Mouse (Mus musculus) CH12.LX (cell line): ENCODE data around the gene Cldn10. TPM values are rescaled to one million over a fixed set of nuclear protein-coding genes. Genes with fewer than 3 reads are reported as not detected.

ENCODE experiments used
- DNase-seq: peaks from one replicate; pipeline ENCODE4 v3.0.0-alpha.2; 2013; ENCODE audit errors: extremely low read depth
- H3K27ac ChIP-seq: 2 replicates; pipeline ENCODE4 v1.5.1; 2012; ENCODE audit warnings: low read depth, mild to moderate bottlenecking, control low read depth, moderate library complexity; ENCODE audit not compliant: insufficient read depth
- H3K27me3 ChIP-seq: replicated peaks from 2 replicates; pipeline ENCODE3; 2012; ENCODE audit warnings: inconsistent platforms
- H3K36me3 ChIP-seq, 2 experiments: replicated peaks in 1 of 2; 2 replicates each; pipeline versions ENCODE3 to v1.6.1; 2012; ENCODE audit warnings: inconsistent platforms in 1 of 2, low read length in 1 of 2, mild to moderate bottlenecking in 1 of 2, mixed read lengths in 1 of 2, moderate library complexity in 1 of 2; ENCODE audit not compliant: control insufficient read depth in 1 of 2, insufficient read depth in 1 of 2
- H3K4me1 ChIP-seq, 2 experiments: 2 replicates each; pipeline ENCODE4 v1.6.1; 2012; ENCODE audit warnings: inconsistent platforms in 1 of 2, moderate library complexity in 1 of 2; ENCODE audit not compliant: insufficient read depth in 2 of 2, control insufficient read depth in 1 of 2
- H3K4me2 ChIP-seq: 2 replicates; pipeline ENCODE4 v1.6.1; 2012; ENCODE audit warnings: low read depth, mild to moderate bottlenecking, control low read depth; ENCODE audit not compliant: poor library complexity, insufficient read depth, severe bottlenecking
- H3K4me3 ChIP-seq, 3 experiments: fragments of 150-350 bp in 1 of 3; sonication (generic) in 1 of 3; replicated peaks in 1 of 3; 2 replicates each; pipeline versions ENCODE3 to v1.5.1; 2011 to 2012; ENCODE audit warnings: low read depth in 2 of 3, low read length in 2 of 3, mild to moderate bottlenecking in 2 of 3, moderate library complexity in 2 of 3, control low read depth in 1 of 3, improper control_type of control experiment in 1 of 3, inconsistent platforms in 1 of 3, mixed read lengths in 1 of 3; ENCODE audit not compliant: poor library complexity in 1 of 3
- H3K79me2 ChIP-seq: replicated peaks from 2 replicates; pipeline ENCODE4 v1.6.1; 2012; ENCODE audit warnings: mild to moderate bottlenecking, moderate library complexity; ENCODE audit not compliant: control insufficient read depth, poor library complexity, insufficient read depth, severe bottlenecking; ENCODE audit errors: extremely low read depth
- H3K9ac ChIP-seq: 2 replicates; pipeline ENCODE4 v1.6.1; 2012; ENCODE audit warnings: low read depth, mild to moderate bottlenecking, control low read depth, moderate library complexity; ENCODE audit not compliant: insufficient read depth
- H3K9me3 ChIP-seq: replicated peaks from 2 replicates; pipeline ENCODE3; 2012; ENCODE audit warnings: low read length, inconsistent platforms, mixed read lengths
- CHD1 ChIP-seq: IDR thresholded peaks from 2 replicates; pipeline ENCODE4 v1.6.1; 2012; ENCODE audit warnings: low read depth, low read length, improper control_type of control experiment, inconsistent platforms
- E2F4 ChIP-seq: IDR thresholded peaks from 2 replicates; pipeline ENCODE4 v1.6.1; 2011; ENCODE audit warnings: low read depth, low read length, improper control_type of control experiment; ENCODE audit not compliant: insufficient replicate concordance
- ELF1 ChIP-seq: IDR thresholded peaks from 2 replicates; pipeline ENCODE4 v1.6.1; 2014; ENCODE audit warnings: low read depth, mild to moderate bottlenecking, inconsistent platforms, low read length, improper control_type of control experiment
- EP300 ChIP-seq: IDR thresholded peaks from 2 replicates; pipeline ENCODE4 v1.6.1; 2011; ENCODE audit warnings: low read length, improper control_type of control experiment
- ETS1 ChIP-seq: conservative IDR thresholded peaks from 2 replicates; pipeline ENCODE4 v1.6.1; 2012; ENCODE audit warnings: low read depth, mild to moderate bottlenecking, inconsistent platforms, low read length, improper control_type of control experiment, moderate library complexity
- GABPA ChIP-seq: IDR thresholded peaks from 2 replicates; pipeline ENCODE4 v1.6.1; 2012; ENCODE audit warnings: low read depth, low read length, improper control_type of control experiment, inconsistent platforms; ENCODE audit not compliant: insufficient replicate concordance
- JUN ChIP-seq: IDR thresholded peaks from 2 replicates; pipeline ENCODE4 v1.6.1; 2011; ENCODE audit warnings: low read depth, mild to moderate bottlenecking, low read length, improper control_type of control experiment, moderate library complexity; ENCODE audit not compliant: insufficient read depth
- JUND ChIP-seq: conservative IDR thresholded peaks from 2 replicates; pipeline ENCODE4 v1.6.1; 2011; ENCODE audit warnings: low read depth, low read length, improper control_type of control experiment
- KAT2A ChIP-seq: IDR thresholded peaks from 2 replicates; pipeline ENCODE4 v1.6.1; 2012; ENCODE audit warnings: low read length, improper control_type of control experiment, inconsistent platforms; ENCODE audit not compliant: insufficient replicate concordance
- MAX ChIP-seq: IDR thresholded peaks from 2 replicates; pipeline ENCODE4 v1.6.1; 2011; ENCODE audit warnings: low read length, improper control_type of control experiment
- MAZ ChIP-seq: IDR thresholded peaks from 2 replicates; pipeline ENCODE4 v1.6.1; 2012; ENCODE audit warnings: low read depth, mild to moderate bottlenecking, inconsistent platforms, low read length, improper control_type of control experiment, moderate library complexity
- MYC ChIP-seq: IDR thresholded peaks from 2 replicates; pipeline ENCODE4 v1.6.1; 2011; ENCODE audit warnings: low read depth, mild to moderate bottlenecking, improper control_type of control experiment, low read length
- RAD21 ChIP-seq: IDR thresholded peaks from 2 replicates; pipeline ENCODE4 v1.6.1; 2011; ENCODE audit warnings: low read depth, mild to moderate bottlenecking, low read length, improper control_type of control experiment, moderate library complexity
- RCOR1 ChIP-seq: conservative IDR thresholded peaks from 2 replicates; pipeline ENCODE4 v1.6.1; 2012; ENCODE audit warnings: low read depth, mild to moderate bottlenecking, inconsistent platforms, low read length, improper control_type of control experiment
- SMC3 ChIP-seq: IDR thresholded peaks from 2 replicates; pipeline ENCODE4 v1.6.1; 2011; ENCODE audit warnings: low read depth, low read length, improper control_type of control experiment
- TBP ChIP-seq: conservative IDR thresholded peaks from 2 replicates; pipeline ENCODE4 v1.6.1; 2011; ENCODE audit warnings: low read depth, low read length, improper control_type of control experiment
- UBTF ChIP-seq: IDR thresholded peaks from 2 replicates; pipeline ENCODE4 v1.6.1; 2012; ENCODE audit warnings: low read depth, mild to moderate bottlenecking, inconsistent platforms, low read length, improper control_type of control experiment, moderate library complexity
- USF1 ChIP-seq: IDR thresholded peaks from 2 replicates; pipeline ENCODE4 v1.6.1; 2014; ENCODE audit warnings: low read depth, mild to moderate bottlenecking, inconsistent platforms, low read length, improper control_type of control experiment
- USF2 ChIP-seq: conservative IDR thresholded peaks from 2 replicates; pipeline ENCODE4 v1.6.1; 2011; ENCODE audit warnings: low read depth, low read length, improper control_type of control experiment
- ZC3H11A ChIP-seq: IDR thresholded peaks from 2 replicates; pipeline ENCODE4 v1.6.1; 2012; ENCODE audit warnings: low read depth, mild to moderate bottlenecking, inconsistent platforms, low read length, improper control_type of control experiment
- ZKSCAN1 ChIP-seq: IDR thresholded peaks from 2 replicates; pipeline ENCODE4 v1.6.1; 2012; ENCODE audit warnings: low read depth, inconsistent platforms, low read length, improper control_type of control experiment, borderline replicate concordance
- ZNF384 ChIP-seq: IDR thresholded peaks from 2 replicates; pipeline ENCODE4 v1.6.1; 2012; ENCODE audit warnings: low read depth, low read length, improper control_type of control experiment, inconsistent platforms
- dilution Hi-C: fragments of 300-500 bp; cut with MboI; formaldehyde crosslinking; loops from 2 replicates; pipeline ENCODE4 v1.14.3; 2020; ENCODE audit warnings: low sequenced_read_pairs; ENCODE audit not compliant: extremely low pct_unique_long_range_greater_than_20kb, extremely low pct_ligation_motif_present
- in situ Hi-C: fragments of 300-500 bp; cut with MboI; formaldehyde crosslinking; loops from 3 replicates; pipeline ENCODE4 v1.14.3; 2019; ENCODE audit warnings: low sequenced_read_pairs, low pct_ligation_motif_present, low pct_unique_long_range_greater_than_20kb, mixed read lengths
- polyA plus RNA-seq: library from polyadenylated mRNA; unstranded; fragments of >175 nt; gene quantifications from 2 replicates; pipeline ENCODE4 v1.2.1, GENCODE M21; 2012; ENCODE audit warnings: low read depth; ENCODE audit not compliant: insufficient read length
- total RNA-seq, 2 experiments: library from RNA; depleted of rRNA; stranded (reverse); fragments of 300-350 nt in 1 of 2; fragments of >200 nt in 1 of 2; gene quantifications; 2 replicates each; pipeline ENCODE4 v1.2.3; 2012 to 2014

Gene Cldn10
- total and polyA plus RNA-seq, 3 experiments: not detected

- Histone ChIP-seq H3K4me3 (no peak overlapping the region), H3K36me3 (no peaks in the 10 kb centered on the region), H3K4me2 (no peak overlapping the region), H3K4me1 (peaks cover 0 to 8% of the 10 kb centered on the region in 2 experiments; a peak in 2 of 4 replicates), H3K79me2 (no peaks in the 10 kb centered on the region), H3K9ac (no peak overlapping the region), H3K27ac (no peak overlapping the region), H3K9me3 (no peaks in the 10 kb centered on the region), H3K27me3 (no peaks in the 10 kb centered on the region)
- no peak for DNase-seq
- dilution Hi-C loops (no loop called here), in situ Hi-C loops (loop anchor here (10.0 kb wide), 1 partner anchor 59 kb away; the partner anchor contains the start of gene Abcc4)
- TF ChIP-seq USF2: no peak
- TF ChIP-seq MAZ: no peak
- TF ChIP-seq ZC3H11A: no peak
- no peak for TF ChIP-seq ETS1
- TF ChIP-seq ZNF384: no peak
- TF ChIP-seq ZKSCAN1: no peak
- no peak for TF ChIP-seq MAX
- no peak for TF ChIP-seq RCOR1
- no peak for TF ChIP-seq USF1
- TF ChIP-seq JUN: no peak
- TF ChIP-seq KAT2A: no peak
- no peak for TF ChIP-seq ELF1
- no peak for TF ChIP-seq JUND
- no peak for TF ChIP-seq E2F4
- TF ChIP-seq MYC: no peak
- no peak for TF ChIP-seq GABPA
Measured at GRCm38 (mm10) chr14:118763917-118764495, 23.7 kb upstream of the Cldn10 start.

GRCm38 (mm10) chr14:118765306-118765705 lies 22.4 kb upstream of the Cldn10 start:
- H3K4me3 ChIP-seq: no peak overlapping the region
- H3K9ac ChIP-seq: no peak overlapping the region
- dilution Hi-C loops (no loop called here), in situ Hi-C loops (loop anchor here (5.0 to 10.0 kb wide), 2 partner anchors 61 to 148 kb away; partner anchors contain the start of gene Abcc4)
- H3K9me3 ChIP-seq: no peaks in the 10 kb centered on the region
- H3K27ac ChIP-seq: no peak overlapping the region
- peaks cover 0 to 8% of the 10 kb centered on the region in 2 experiments; a peak in 2 of 4 replicates for H3K4me1 ChIP-seq
- H3K79me2 ChIP-seq: no peaks in the 10 kb centered on the region
- H3K4me2 ChIP-seq: no peak overlapping the region
- no peaks in the 10 kb centered on the region for H3K27me3 ChIP-seq
- no peaks in the 10 kb centered on the region for H3K36me3 ChIP-seq
- no peak for DNase-seq
- no peak for TF ChIP-seq CHD1
- no peak for TF ChIP-seq MAX
- TF ChIP-seq RAD21: no peak
- no peak for TF ChIP-seq RCOR1
- no peak for TF ChIP-seq TBP
- TF ChIP-seq ZNF384: no peak
- TF ChIP-seq EP300: no peak
- TF ChIP-seq ZC3H11A: no peak
- TF ChIP-seq JUND: no peak
- no peak for TF ChIP-seq ETS1
- TF ChIP-seq SMC3: no peak
- TF ChIP-seq UBTF: no peak
- TF ChIP-seq, all 38 proteins: peak for 0
